4 mouse cellular contexts compared by ENCODE assay signal in the genomic region with DNA sequence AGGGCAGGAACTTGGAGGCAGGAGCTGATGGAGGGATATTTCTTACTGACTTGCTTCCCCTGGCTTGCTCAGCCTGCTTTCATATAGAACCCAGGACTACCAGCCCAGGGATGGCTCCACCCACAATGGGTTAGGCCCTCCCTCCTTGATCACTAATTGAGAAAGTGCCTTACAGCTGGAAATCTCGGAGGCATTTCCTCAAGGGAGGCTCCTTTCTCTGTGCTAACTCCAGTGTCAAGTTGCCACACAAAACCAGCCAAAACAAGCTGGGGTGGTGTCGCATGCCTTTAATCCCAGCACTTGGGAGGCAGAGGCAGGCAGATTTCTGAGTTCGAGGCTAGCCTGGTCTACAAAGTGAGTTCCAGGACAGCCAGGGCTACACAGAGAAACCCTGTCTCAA. TPM values are rescaled to one million over a fixed set of nuclear protein-coding genes. Genes with fewer than 3 reads are reported as not detected.
DNase-seq lines count a peak whose midpoint lies in the region; ATAC-seq lines count a peak whose summit lies in the region.
"Not testable (repeated sequence)": the region's sequence is repeated elsewhere in the genome, so short reads cannot be mapped to it uniquely, and the experiment has no call there.
"Had no signal": no experiment of that assay in that cellular context is flagged by ENCODE, and none has a peak within 500 bp of the region (broad histone marks: within the 10 kb centered on the region; RNA-seq: fewer than 3 reads in every experiment).

No protein-coding gene starts in this region.

- DNase-seq in ES-CJ7 (ENCODE audit: low read depth, low spot score) (peak; percentile 54), ZHBTc4 (ENCODE audit: low read depth, low spot score) (peak; percentile 77)
- DNase-seq in forebrain, embryonic 11.5 days (ENCODE audit: low spot score), result peak; percentile 17

- not testable (repeated sequence) for H3K36me3 ChIP-seq in forebrain, embryonic 11.5 days (ENCODE audit: control insufficient read depth, insufficient read depth, low read length)

- not testable (repeated sequence) for H3K27ac ChIP-seq in forebrain, embryonic 11.5 days (ENCODE audit: low read depth, low read length)

- ATAC-seq in forebrain, embryonic 11.5 days (replicated peaks; ENCODE audit: low FRiP score), result not testable (repeated sequence)

- H3K4me1 ChIP-seq in forebrain, embryonic 11.5 days (replicated peaks; ENCODE audit: control insufficient read depth, insufficient read depth, low read length), result not testable (repeated sequence)

- not testable (repeated sequence) for H3K4me2 ChIP-seq in forebrain, embryonic 11.5 days (ENCODE audit: low read depth, low read length, severe bottlenecking)

- 86% methylated on average over 3 of the region's 3 CpGs for WGBS in forebrain, embryonic 11.5 days

- not testable (repeated sequence) for H3K4me3 ChIP-seq in forebrain, embryonic 11.5 days (ENCODE audit: low read depth, low read length)

- H3K9me3 ChIP-seq in forebrain, embryonic 11.5 days (ENCODE audit: control insufficient read depth, low read length), result not testable (repeated sequence)

- not testable (repeated sequence) for H3K9ac ChIP-seq in forebrain, embryonic 11.5 days (ENCODE audit: low read length)

- not testable (repeated sequence) for H3K27me3 ChIP-seq in forebrain, embryonic 11.5 days (ENCODE audit: control insufficient read depth, insufficient read depth, low read length)

RNA-seq across cellular contexts. Expression of a gene that starts 47.5 kb away (rescaled TPM):
- polyA plus RNA-seq in forebrain, embryonic 11.5 days (2014; fragmentation: Nextera tagmentation; extraction: Ambion mirVana), result 111 and 112 TPM in 2 replicates
- polyA plus RNA-seq: G1E had no signal

Comparison
In these comparisons a context has a peak if more than half of its experiments do, and no peak if none do; other contexts are left out.
1. DNase-seq: peak in every context shown above with its lines; median percentile 77 in ZHBTc4; 54 in ES-CJ7; 17 in forebrain, embryonic 11.5 days.